Mouse (Mus musculus) heart, postnatal 36 days (tissue): ENCODE data around the gene Cdc42ep4. TPM values are rescaled to one million over a fixed set of nuclear protein-coding genes. Genes with fewer than 3 reads are reported as not detected.

Experiments used
- DNase-seq, 2 experiments: peaks; one replicate each; pipeline ENCODE4 v3.0.0; 2021 to 2022
- intact Hi-C: fragments of 180-260 bp; cut with DNase I; formaldehyde crosslinking; loops from one replicate; pipeline ENCODE4 v1.15.1; 2025
- total RNA-seq, 2 experiments: library from RNA; stranded (reverse); gene quantifications; 2 replicates each; pipeline ENCODE4 v1.2.3; 2021

Gene Cdc42ep4
- total RNA-seq, 2 experiments from 2014 or later, result 16.5 to 20.5 TPM

- no peak for DNase-seq
- intact Hi-C loops, result no loop called here
These were observed 54.1 kb downstream of the Cdc42ep4 start for GRCm38 (mm10) chr11:113697571-113697970.

- DNase-seq, result no peak
- intact Hi-C loops, result no loop called here
These were observed 59.8 kb downstream of the Cdc42ep4 start for GRCm38 (mm10) chr11:113691851-113692250.

- intact Hi-C loops, result no loop called here
- no peak for DNase-seq
These were observed 60.4 kb downstream of the Cdc42ep4 start for GRCm38 (mm10) chr11:113691318-113691717.

GRCm38 (mm10) chr11:113690506-113690905, 61.2 kb downstream of the Cdc42ep4 start:
- DNase-seq, result no peak
- intact Hi-C loops, result no loop called here

GRCm38 (mm10) chr11:113687031-113687430, 64.7 kb downstream of the Cdc42ep4 start:
- intact Hi-C loops, result no loop called here
- no peak for DNase-seq

- intact Hi-C loops, result loop anchor here (2.0 kb wide), 1 partner anchor 36 kb away; the partner anchor contains the start of gene Cog1
- DNase-seq, result no peak
These were observed 66.8 kb downstream of the Cdc42ep4 start for GRCm38 (mm10) chr11:113684707-113685426.

- intact Hi-C loops, result loop anchor here (2.0 kb wide), 1 partner anchor 35 kb away; the partner anchor contains the start of gene Cog1
- DNase-seq, result peak; percentile 97 to 98
These were observed 67.5 kb downstream of the Cdc42ep4 start, which contains the start of the genes Fam104a and D11Wsu47e for GRCm38 (mm10) chr11:113683957-113684706. Gene Fam104a (minus strand): TSS chr11:113684155. Gene D11Wsu47e (plus strand): TSS chr11:113684412.

- intact Hi-C loops, result no loop called here
- no peak for DNase-seq
These were observed 68.1 kb downstream of the Cdc42ep4 start for GRCm38 (mm10) chr11:113683627-113683956.

- peak; percentile 25 to 30 for DNase-seq
- intact Hi-C loops, result no loop called here
These were observed 68.6 kb downstream of the Cdc42ep4 start for GRCm38 (mm10) chr11:113682897-113683626.

- no peak for DNase-seq
- intact Hi-C loops, result no loop called here
These were observed 69.7 kb downstream of the Cdc42ep4 start for GRCm38 (mm10) chr11:113681979-113682378.

GRCm38 (mm10) chr11:113680954-113681353, 70.7 kb downstream of the Cdc42ep4 start:
- intact Hi-C loops, result no loop called here

GRCm38 (mm10) chr11:113678373-113678772, 73.3 kb downstream of the Cdc42ep4 start:
- DNase-seq, result no peak
- intact Hi-C loops, result no loop called here

More at GRCm38 (mm10) chr11:113680954-113681353, 70.7 kb downstream of the Cdc42ep4 start:
- DNase-seq, result no peak

- intact Hi-C loops, result no loop called here
- DNase-seq, result no peak
These were observed 74.3 kb downstream of the Cdc42ep4 start for GRCm38 (mm10) chr11:113677378-113677777.

Other genes starting within 250 kb of the Cdc42ep4 start
- gene Sstr2, start 132.5 kb downstream of the Cdc42ep4 start, total RNA-seq, result not detected
- 10 to 100 TPM; 17.6 to 18.3 TPM for gene Cog1, start 102.7 kb downstream of the Cdc42ep4 start, total RNA-seq
- 1 to 10 TPM; 2.6 to 3.9 TPM for gene Slc39a11, start 101.8 kb downstream of the Cdc42ep4 start, total RNA-seq
- 10 to 100 TPM; 14.9 to 15.6 TPM for gene Fam104a, start 67.7 kb downstream of the Cdc42ep4 start, total RNA-seq
- gene D11Wsu47e, start 67.5 kb downstream of the Cdc42ep4 start, total RNA-seq, result 1 to 10 TPM; 6.3 to 8.2 TPM
- not detected for gene Cpsf4l, start 41.9 kb downstream of the Cdc42ep4 start, total RNA-seq